Mouse (Mus musculus) heart, embryonic 14.5 days (tissue): ENCODE results near the gene Efcab5. TPM values are rescaled to one million over a fixed set of nuclear protein-coding genes. Genes with fewer than 3 reads are reported as not detected.

ENCODE experiments used
- ATAC-seq: fragments of 200-750 bp; cut with Nextera tagmentation; 2 replicates; pipeline ENCODE4 v1.8.0; 2017; ENCODE audit warnings: low read depth, moderate TSS enrichment; ENCODE audit not compliant: insufficient number of reproducible peaks, insufficient read depth, low FRiP score
- H3K27ac ChIP-seq, 2 experiments: fragments of 200-500 bp in 1 of 2; fragments of 300-500 bp in 1 of 2; sonication (generic) in 1 of 2; replicated peaks in 1 of 2; 2 replicates each; pipeline ENCODE4 v1.5.1; 2012 to 2014; ENCODE audit warnings: low read depth in 2 of 2, low read length in 2 of 2, control low read depth in 1 of 2, mild to moderate bottlenecking in 1 of 2, mixed read lengths in 1 of 2; ENCODE audit not compliant: control insufficient read depth in 1 of 2, insufficient read depth in 1 of 2
- H3K27me3 ChIP-seq: fragments of 300-500 bp; sonication (generic); 2 replicates; pipeline ENCODE4 v1.6.1; 2014; ENCODE audit warnings: mild to moderate bottlenecking, low read length, control low read depth; ENCODE audit not compliant: control insufficient read depth, insufficient read depth
- H3K36me3 ChIP-seq: fragments of 300-500 bp; sonication (generic); 2 replicates; pipeline ENCODE4 v1.6.1; 2014; ENCODE audit warnings: mild to moderate bottlenecking, control low read depth, low read length, mixed read lengths; ENCODE audit not compliant: control insufficient read depth, insufficient read depth
- H3K4me1 ChIP-seq, 2 experiments: fragments of 200-500 bp in 1 of 2; fragments of 300-500 bp in 1 of 2; sonication (generic) in 1 of 2; 2 replicates each; pipeline ENCODE4 v1.6.1; 2012 to 2014; ENCODE audit warnings: low read length in 2 of 2, control low read depth in 1 of 2, mixed read lengths in 1 of 2; ENCODE audit not compliant: control insufficient read depth in 2 of 2, insufficient read depth in 2 of 2
- H3K4me2 ChIP-seq: fragments of 300-500 bp; sonication (generic); 2 replicates; pipeline ENCODE4 v1.6.1; 2014; ENCODE audit warnings: mild to moderate bottlenecking, low read length
- H3K4me3 ChIP-seq, 2 experiments: fragments of 200-500 bp in 1 of 2; fragments of 300-500 bp in 1 of 2; sonication (generic) in 1 of 2; 2 replicates each; pipeline ENCODE4 v1.5.1; 2012 to 2014; ENCODE audit warnings: low read length in 2 of 2, mild to moderate bottlenecking in 2 of 2, control low read depth in 1 of 2, low read depth in 1 of 2, moderate library complexity in 1 of 2; ENCODE audit not compliant: control insufficient read depth in 1 of 2, insufficient read depth in 1 of 2
- H3K9ac ChIP-seq: fragments of 300-500 bp; sonication (generic); 2 replicates; pipeline ENCODE4 v1.6.1; 2014; ENCODE audit warnings: mild to moderate bottlenecking, low read length
- H3K9me3 ChIP-seq: fragments of 300-500 bp; sonication (generic); 2 replicates; pipeline ENCODE4 v1.6.1; 2016; ENCODE audit warnings: low read length, control low read depth; ENCODE audit not compliant: control insufficient read depth
- WGBS: fragments of 180-500 bp; shearing (Covaris S2); extraction: QIAGEN DNeasy Blood & Tissue Kit; methylation state at CpG from one replicate; pipeline ENCODE4 v1.1.7; 2014; 5-methylcytosine and 5-hydroxymethylcytosine counted together
- polyA plus RNA-seq: library from polyadenylated mRNA; unstranded; fragments of >200 nt; fragmentation: Nextera tagmentation; extraction: Ambion mirVana; gene quantifications from 2 replicates; pipeline ENCODE4 v1.2.1, GENCODE M21; 2014

Efcab5 gene
- polyA plus RNA-seq, result 0.43 and 0.57 TPM in 2 replicates

DNA sequence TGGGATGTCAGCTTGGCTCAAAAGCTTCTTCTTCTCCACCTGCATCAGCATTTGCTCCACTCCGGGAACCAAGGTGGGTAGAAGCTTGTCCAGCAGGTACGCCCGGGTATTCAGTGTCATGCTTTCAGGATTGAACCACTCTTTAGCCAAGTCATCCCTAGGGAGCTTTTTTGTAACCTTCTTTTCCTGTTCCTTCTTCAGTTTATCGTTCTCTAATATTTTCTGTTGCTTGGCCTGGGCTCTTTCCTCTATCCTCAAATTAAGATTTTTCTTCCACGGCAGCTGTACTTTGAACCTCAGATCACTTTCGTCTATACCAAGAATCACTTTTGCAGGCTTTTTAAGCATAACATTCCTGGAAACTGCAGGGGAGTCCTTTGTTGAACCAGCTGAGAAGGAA lies at the start of gene Efcab5:
Efcab5 (minus strand) TSS at position 101 of the 400 bp plus-strand sequence.
- WGBS, result 79% methylated on average over 6 of the region's 6 CpGs
- Histone ChIP-seq H3K27me3 (no peaks in the 10 kb centered on the region), H3K9me3 (no peaks in the 10 kb centered on the region), H3K36me3 (no peaks in the 10 kb centered on the region), H3K4me3 (no peak within 1 kb of the TSS), H3K4me1 (peaks cover 2 to 3% of the 10 kb centered on the region in 2 experiments; a peak in 2 of 4 replicates), H3K27ac (no peak within 1 kb of the TSS), H3K4me2 (no peak within 1 kb of the TSS), H3K9ac (no peak within 1 kb of the TSS)
- no peak for ATAC-seq

DNA sequence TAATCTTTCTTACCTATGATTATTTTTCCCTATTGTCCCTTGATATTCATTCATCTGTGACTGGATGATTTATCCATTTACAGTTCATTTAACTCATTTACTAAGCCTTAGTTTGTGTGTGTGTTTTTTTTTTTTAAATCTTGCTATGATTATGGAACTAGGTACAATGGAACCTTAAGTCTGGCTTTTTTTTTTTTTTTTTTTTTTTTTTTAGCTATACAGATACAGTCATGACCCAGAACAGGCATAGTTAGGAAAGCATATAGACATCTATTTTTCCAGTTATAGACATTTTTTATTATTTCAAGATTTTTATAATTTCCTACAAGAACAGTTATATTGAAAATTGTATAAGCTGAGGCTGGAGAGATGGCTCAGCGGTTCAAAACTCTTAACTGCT lies 46.5 kb upstream of the Efcab5 start:
- H3K4me2 ChIP-seq, result no peak overlapping the region
- H3K27ac ChIP-seq, result no peak overlapping the region
- WGBS, result 88% methylated on average over 1 of the region's 1 CpGs
- H3K27me3 ChIP-seq, result no peaks in the 10 kb centered on the region
- no peak overlapping the region for H3K4me3 ChIP-seq
- no peaks in the 10 kb centered on the region for H3K36me3 ChIP-seq
- H3K9ac ChIP-seq, result no peak overlapping the region
- no peaks in the 10 kb centered on the region for H3K9me3 ChIP-seq
- no peaks in the 10 kb centered on the region for H3K4me1 ChIP-seq
- ATAC-seq, result no peak

DNA sequence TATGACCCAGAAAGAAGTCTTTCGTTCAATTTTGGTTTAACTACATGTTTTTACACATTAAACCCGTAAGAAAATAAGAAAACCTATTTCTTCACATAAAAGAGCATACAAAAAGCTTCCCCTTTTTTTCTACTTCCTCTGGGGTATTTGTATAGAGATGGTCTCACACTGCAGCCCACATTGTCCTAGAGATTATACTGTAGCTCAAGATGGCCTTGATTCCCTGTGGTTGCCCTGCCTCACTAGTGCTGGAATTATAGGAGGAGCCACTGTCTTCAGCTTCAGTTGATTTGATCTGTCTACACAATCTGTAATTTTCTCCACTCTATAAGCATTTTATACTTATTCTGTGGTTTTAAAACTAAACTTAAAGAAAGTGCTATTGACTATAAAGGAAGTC lies 42.7 kb upstream of the Efcab5 start:
- H3K4me3 ChIP-seq, result no peak overlapping the region
- 94% methylated on average over 2 of the region's 2 CpGs for WGBS
- H3K36me3 ChIP-seq, result no peaks in the 10 kb centered on the region
- no peak overlapping the region for H3K4me2 ChIP-seq
- H3K4me1 ChIP-seq, result no peaks in the 10 kb centered on the region
- H3K9me3 ChIP-seq, result no peaks in the 10 kb centered on the region
- H3K27ac ChIP-seq, result no peak overlapping the region
- H3K9ac ChIP-seq, result no peak overlapping the region
- no peak for ATAC-seq
- H3K27me3 ChIP-seq, result no peaks in the 10 kb centered on the region

DNA sequence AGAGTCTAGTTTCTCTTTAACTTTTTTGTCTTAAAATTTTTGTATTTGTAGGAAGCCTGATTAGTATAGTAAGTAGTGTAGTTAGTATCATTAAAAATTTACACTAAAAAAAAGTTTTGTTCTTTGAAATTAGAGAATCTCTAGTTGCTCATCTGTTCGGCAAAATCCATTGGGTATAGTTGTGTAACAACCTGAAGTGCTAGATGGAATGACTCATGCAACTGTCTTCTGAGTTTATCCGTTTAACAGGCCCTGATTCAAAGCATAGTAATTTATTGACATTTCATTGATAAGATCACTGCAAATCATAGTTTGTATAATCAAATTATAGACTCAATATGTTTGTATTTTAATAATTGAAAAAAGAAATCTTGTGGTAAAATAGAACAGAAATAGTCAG lies 42.0 kb upstream of the Efcab5 start:
- no peak for ATAC-seq
- Histone ChIP-seq H3K27me3 (no peaks in the 10 kb centered on the region), H3K4me3 (no peak overlapping the region), H3K4me1 (no peaks in the 10 kb centered on the region), H3K9me3 (no peaks in the 10 kb centered on the region), H3K4me2 (no peak overlapping the region), H3K27ac (no peak overlapping the region), H3K36me3 (no peaks in the 10 kb centered on the region), H3K9ac (no peak overlapping the region)
- WGBS, result 77% methylated on average over 2 of the region's 2 CpGs

DNA sequence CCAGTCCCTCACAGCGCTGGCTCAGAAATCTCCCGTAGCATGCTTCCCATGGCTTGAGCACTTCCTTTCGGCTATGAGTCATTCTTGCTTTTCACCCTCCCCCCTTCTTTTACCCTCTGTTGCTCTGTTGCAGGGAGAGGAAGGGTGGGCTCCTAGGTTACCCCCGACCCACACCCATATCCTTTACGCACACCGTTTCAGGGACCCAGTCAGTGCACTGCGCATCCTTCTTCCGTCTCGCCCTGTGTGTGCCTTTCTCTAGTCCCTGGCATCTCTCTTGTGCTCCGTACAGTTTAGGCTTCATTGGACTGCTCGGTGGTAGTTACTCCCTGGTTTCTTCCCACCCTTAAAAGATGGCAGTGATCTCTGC lies 28.0 kb upstream of the Efcab5 start:
- Histone ChIP-seq H3K4me3 (peak overlapping the region; percentile 59 to 91), H3K4me1 (peaks cover 0 to 3% of the 10 kb centered on the region in 2 experiments; a peak in 2 of 4 replicates), H3K27me3 (no peaks in the 10 kb centered on the region), H3K27ac (peak overlapping the region; percentile 58 to 96), H3K9me3 (no peaks in the 10 kb centered on the region), H3K4me2 (peak overlapping the region; percentile 87), H3K9ac (peak overlapping the region; percentile 95), H3K36me3 (no peaks in the 10 kb centered on the region)
- under 1% methylated on average over 11 of the region's 11 CpGs for WGBS
- ATAC-seq, result peak; percentile 60

DNA sequence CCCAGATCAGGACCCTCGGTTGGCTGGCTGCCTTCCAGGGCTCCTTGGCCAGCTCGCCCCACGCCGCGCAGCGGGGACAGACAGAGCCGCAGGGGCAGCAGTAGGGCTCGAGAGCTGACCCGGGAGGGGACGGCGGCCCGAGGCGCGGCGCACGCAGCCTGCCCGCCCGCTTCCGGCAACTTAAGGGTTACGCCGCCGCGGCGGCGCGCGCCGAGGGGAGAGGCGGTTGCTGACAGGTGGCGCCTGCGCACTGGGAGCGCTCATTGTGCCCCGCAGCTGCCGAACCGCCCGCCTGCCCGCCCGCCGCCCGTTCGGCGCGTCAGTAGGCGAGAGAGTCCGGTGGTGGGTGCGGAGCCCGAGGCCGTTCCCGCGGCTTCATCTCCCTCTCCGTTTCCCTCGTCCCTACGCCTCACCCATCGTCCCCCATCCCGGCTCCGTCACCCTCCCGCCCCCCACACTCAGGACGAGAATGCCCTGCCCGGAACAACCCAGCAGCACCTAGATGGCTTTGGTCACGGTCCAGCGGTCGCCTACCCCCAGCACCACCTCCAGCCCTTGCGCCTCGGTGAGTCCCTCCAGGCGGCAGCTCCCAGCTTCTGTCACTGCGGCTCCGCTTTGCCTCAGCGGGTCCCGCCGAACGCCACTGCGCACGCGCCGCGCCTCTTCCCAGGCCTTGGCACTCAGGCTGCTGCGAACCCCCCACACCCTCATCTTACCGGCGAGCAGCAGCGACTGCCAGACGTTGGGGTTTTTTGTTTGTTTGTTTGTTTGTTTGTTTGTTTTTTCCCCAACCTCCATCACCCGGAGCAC lies 27.4 kb upstream of the Efcab5 start, which contains the start of gene Ssh2:
Ssh2 (plus strand) TSS at position 337 of the 810 bp plus-strand sequence.
- WGBS, result under 1% methylated on average over 59 of the region's 82 CpGs

DNA sequence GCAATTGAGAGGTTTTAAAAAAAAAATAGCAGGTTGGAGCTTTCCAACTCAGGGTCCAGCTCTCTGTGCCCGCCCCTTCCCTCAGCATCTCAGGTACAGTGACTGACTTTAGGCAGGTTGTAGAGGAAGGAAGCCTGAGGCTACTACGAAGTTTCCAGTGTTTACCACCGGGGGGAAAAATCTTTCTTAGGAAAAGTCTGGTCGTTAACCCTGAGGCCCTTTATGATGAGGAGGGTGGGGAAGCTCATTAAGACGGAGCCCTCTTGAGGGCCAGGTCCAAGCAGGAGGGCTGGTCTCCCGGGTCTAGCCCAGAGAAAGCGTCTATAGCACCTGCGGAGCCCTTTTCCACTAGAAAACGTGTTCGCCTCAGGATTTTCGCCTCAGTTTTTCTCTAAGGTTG lies 26.7 kb upstream of the Efcab5 start:
- peaks cover 0 to 3% of the 10 kb centered on the region in 2 experiments; a peak in 2 of 4 replicates for H3K4me1 ChIP-seq
- peak overlapping the region; percentile 65 to 96 for H3K27ac ChIP-seq
- H3K9ac ChIP-seq, result peak overlapping the region; percentile 95
- 0 out of 2 replicates have a peak, but pooled peaks have one; percentile 24 for ATAC-seq
- no peaks in the 10 kb centered on the region for H3K9me3 ChIP-seq
- H3K4me3 ChIP-seq, result peak overlapping the region; percentile 59 to 91
- H3K27me3 ChIP-seq, result no peaks in the 10 kb centered on the region
- H3K36me3 ChIP-seq, result no peaks in the 10 kb centered on the region
- WGBS, result 1% methylated on average over 11 of the region's 11 CpGs
- peak overlapping the region; percentile 87 for H3K4me2 ChIP-seq

More for the DNA sequence above, 27.4 kb upstream of the Efcab5 start, which contains the start of gene Ssh2:
- H3K9ac ChIP-seq, result peak within 1 kb of the TSS; percentile 95
- ATAC-seq, result peak; percentile 82
- peak within 1 kb of the TSS; percentile 65 to 96 for H3K27ac ChIP-seq
- peaks cover 0 to 3% of the 10 kb centered on the region in 2 experiments; a peak in 2 of 4 replicates for H3K4me1 ChIP-seq
- H3K4me3 ChIP-seq, result peak within 1 kb of the TSS; percentile 59 to 91
- H3K36me3 ChIP-seq, result no peaks in the 10 kb centered on the region
- peak within 1 kb of the TSS; percentile 87 for H3K4me2 ChIP-seq
- H3K27me3 ChIP-seq, result no peaks in the 10 kb centered on the region
- H3K9me3 ChIP-seq, result no peaks in the 10 kb centered on the region
